Mouse (Mus musculus) stomach, postnatal 0 days (tissue): ENCODE data around the gene Slc8a3. TPM values are rescaled to one million over a fixed set of nuclear protein-coding genes. Genes with fewer than 3 reads are reported as not detected.

ENCODE experiments used
- ATAC-seq: fragments of 200-750 bp; cut with Nextera tagmentation; 2 replicates; pipeline ENCODE4 v1.8.0; 2017; ENCODE audit not compliant: low FRiP score, low TSS enrichment
- DNase-seq: peaks from one replicate; pipeline ENCODE4 v3.0.0-alpha.2; 2016; ENCODE audit warnings: low spot score
- H3K27ac ChIP-seq: fragments of 300-500 bp; sonication (generic); replicated peaks from 2 replicates; pipeline ENCODE4 v1.5.1; 2014; ENCODE audit warnings: mild to moderate bottlenecking, control low read depth
- H3K27me3 ChIP-seq: fragments of 300-500 bp; sonication (generic); 2 replicates; pipeline ENCODE4 v1.6.1; 2014; ENCODE audit warnings: low read length; ENCODE audit not compliant: control insufficient read depth, insufficient read depth
- H3K36me3 ChIP-seq: fragments of 300-500 bp; sonication (generic); 2 replicates; pipeline ENCODE4 v1.6.1; 2014; ENCODE audit warnings: low read length, mixed read lengths; ENCODE audit not compliant: control insufficient read depth, insufficient read depth
- H3K4me1 ChIP-seq: fragments of 300-500 bp; sonication (generic); replicated peaks from 2 replicates; pipeline ENCODE4 v1.6.1; 2014; ENCODE audit warnings: antibody characterized with exemption; ENCODE audit not compliant: control insufficient read depth, insufficient read depth
- H3K4me2 ChIP-seq: fragments of 300-500 bp; sonication (generic); replicated peaks from 2 replicates; pipeline ENCODE4 v1.6.1; 2014; ENCODE audit warnings: low read depth, mild to moderate bottlenecking, control low read depth, moderate library complexity
- H3K4me3 ChIP-seq: fragments of 300-500 bp; sonication (generic); 2 replicates; pipeline ENCODE4 v1.5.1; 2014; ENCODE audit warnings: low read depth, low read length, control low read depth
- H3K9ac ChIP-seq: fragments of 300-500 bp; sonication (generic); 2 replicates; pipeline ENCODE4 v1.6.1; 2014; ENCODE audit warnings: mild to moderate bottlenecking, low read length, control low read depth, mixed read lengths
- H3K9me3 ChIP-seq: fragments of 300-500 bp; sonication (generic); 2 replicates; pipeline ENCODE4 v1.6.1; 2016; ENCODE audit warnings: low read length; ENCODE audit not compliant: control insufficient read depth
- CTCF ChIP-seq: IDR thresholded peaks from 2 replicates; pipeline ENCODE4 v1.5.1; 2016; ENCODE audit warnings: antibody characterized with exemption, low read depth, mild to moderate bottlenecking, moderate library complexity
- EP300 ChIP-seq: optimal IDR thresholded peaks from 2 replicates; pipeline ENCODE3; 2016; ENCODE audit warnings: antibody characterized with exemption
- WGBS: fragments of 180-500 bp; shearing (Covaris S2); extraction: QIAGEN DNeasy Blood & Tissue Kit; methylation state at CpG from one replicate; pipeline ENCODE4 v1.1.7; 2014; 5-methylcytosine and 5-hydroxymethylcytosine counted together
- polyA plus RNA-seq: library from polyadenylated mRNA; unstranded; fragments of >200 nt; fragmentation: Nextera tagmentation; extraction: Ambion mirVana; gene quantifications from 2 replicates; pipeline ENCODE4 v1.2.1, GENCODE M21; 2015

Gene Slc8a3
- polyA plus RNA-seq, 1 experiment from 2014 or later = 0.15 TPM

- H3K4me3 ChIP-seq = no peak overlapping the region
- no peak for DNase-seq
- H3K4me1 ChIP-seq = no peaks in the 10 kb centered on the region
Measured at GRCm38 (mm10) chr12:81203226-81203625, 129.8 kb downstream of the Slc8a3 start.

GRCm38 (mm10) chr12:81199280-81199955, 133.6 kb downstream of the Slc8a3 start:
- H3K4me2 ChIP-seq = no peak overlapping the region
- DNase-seq = peak; percentile 71
- 34% methylated on average over 23 of the region's 23 CpGs for WGBS

More at GRCm38 (mm10) chr12:81203226-81203625, 129.8 kb downstream of the Slc8a3 start:
- Histone ChIP-seq H3K4me2 (no peak overlapping the region), H3K9me3 (no peaks in the 10 kb centered on the region), H3K9ac (no peak overlapping the region), H3K27ac (no peak overlapping the region), H3K36me3 (no peaks in the 10 kb centered on the region), H3K27me3 (no peaks in the 10 kb centered on the region)
- 26% methylated on average over 1 of the region's 1 CpGs for WGBS
- TF ChIP-seq CTCF = no peak
- TF ChIP-seq EP300 = no peak
- no peak for ATAC-seq

GRCm38 (mm10) chr12:81197468-81198075, 135.4 kb downstream of the Slc8a3 start:
- WGBS = 59% methylated on average over 5 of the region's 5 CpGs

More at GRCm38 (mm10) chr12:81199280-81199955, 133.6 kb downstream of the Slc8a3 start:
- Histone ChIP-seq H3K4me3 (no peak overlapping the region), H3K27ac (no peak overlapping the region), H3K27me3 (no peaks in the 10 kb centered on the region), H3K4me1 (no peaks in the 10 kb centered on the region), H3K9me3 (no peaks in the 10 kb centered on the region), H3K36me3 (no peaks in the 10 kb centered on the region), H3K9ac (no peak overlapping the region)
- ATAC-seq = no peak
- TF ChIP-seq CTCF (peak; percentile 92), EP300 (no peak)

GRCm38 (mm10) chr12:81193968-81194367, 139.0 kb downstream of the Slc8a3 start:
- H3K27me3 ChIP-seq = no peaks in the 10 kb centered on the region
- H3K36me3 ChIP-seq = no peaks in the 10 kb centered on the region
- no peak overlapping the region for H3K27ac ChIP-seq
- no peak overlapping the region for H3K4me2 ChIP-seq
- no peaks in the 10 kb centered on the region for H3K4me1 ChIP-seq
- H3K9ac ChIP-seq = no peak overlapping the region
- WGBS = 71% methylated on average over 2 of the region's 2 CpGs
- no peak for ATAC-seq
- H3K4me3 ChIP-seq = no peak overlapping the region
- TF ChIP-seq CTCF = no peak
- TF ChIP-seq EP300 = no peak
- DNase-seq = no peak
- no peaks in the 10 kb centered on the region for H3K9me3 ChIP-seq

More at GRCm38 (mm10) chr12:81197468-81198075, 135.4 kb downstream of the Slc8a3 start:
- Histone ChIP-seq H3K4me3 (no peak overlapping the region), H3K27ac (no peak overlapping the region), H3K9ac (no peak overlapping the region), H3K9me3 (no peaks in the 10 kb centered on the region), H3K27me3 (no peaks in the 10 kb centered on the region), H3K4me2 (no peak overlapping the region), H3K36me3 (no peaks in the 10 kb centered on the region), H3K4me1 (no peaks in the 10 kb centered on the region)
- no peak for TF ChIP-seq CTCF
- TF ChIP-seq EP300 = no peak
- DNase-seq (no peak), ATAC-seq (no peak)

- Histone ChIP-seq H3K4me2 (no peak overlapping the region), H3K9me3 (no peaks in the 10 kb centered on the region), H3K9ac (no peak overlapping the region), H3K27ac (no peak overlapping the region), H3K27me3 (no peaks in the 10 kb centered on the region), H3K4me3 (no peak overlapping the region), H3K4me1 (no peaks in the 10 kb centered on the region), H3K36me3 (no peaks in the 10 kb centered on the region)
- ATAC-seq = no peak
- DNase-seq = no peak
- TF ChIP-seq EP300 = no peak
- no peak for TF ChIP-seq CTCF
- WGBS = 88% methylated on average over 1 of the region's 1 CpGs
Measured at GRCm38 (mm10) chr12:81189636-81190035, 143.3 kb downstream of the Slc8a3 start.

GRCm38 (mm10) chr12:81188996-81189395, 144.0 kb downstream of the Slc8a3 start:
- no peak for ATAC-seq
- 90% methylated on average over 4 of the region's 4 CpGs for WGBS
- TF ChIP-seq CTCF (no peak), EP300 (no peak)

More at GRCm38 (mm10) chr12:81188996-81189395, 144.0 kb downstream of the Slc8a3 start:
- Histone ChIP-seq H3K36me3 (no peaks in the 10 kb centered on the region), H3K27ac (no peak overlapping the region), H3K9me3 (no peaks in the 10 kb centered on the region), H3K4me3 (no peak overlapping the region), H3K9ac (no peak overlapping the region), H3K27me3 (no peaks in the 10 kb centered on the region), H3K4me1 (no peaks in the 10 kb centered on the region), H3K4me2 (no peak overlapping the region)
- no peak for DNase-seq
